Comparison of ENCODE assay signal across 8 mouse cellular contexts in the genomic region with DNA sequence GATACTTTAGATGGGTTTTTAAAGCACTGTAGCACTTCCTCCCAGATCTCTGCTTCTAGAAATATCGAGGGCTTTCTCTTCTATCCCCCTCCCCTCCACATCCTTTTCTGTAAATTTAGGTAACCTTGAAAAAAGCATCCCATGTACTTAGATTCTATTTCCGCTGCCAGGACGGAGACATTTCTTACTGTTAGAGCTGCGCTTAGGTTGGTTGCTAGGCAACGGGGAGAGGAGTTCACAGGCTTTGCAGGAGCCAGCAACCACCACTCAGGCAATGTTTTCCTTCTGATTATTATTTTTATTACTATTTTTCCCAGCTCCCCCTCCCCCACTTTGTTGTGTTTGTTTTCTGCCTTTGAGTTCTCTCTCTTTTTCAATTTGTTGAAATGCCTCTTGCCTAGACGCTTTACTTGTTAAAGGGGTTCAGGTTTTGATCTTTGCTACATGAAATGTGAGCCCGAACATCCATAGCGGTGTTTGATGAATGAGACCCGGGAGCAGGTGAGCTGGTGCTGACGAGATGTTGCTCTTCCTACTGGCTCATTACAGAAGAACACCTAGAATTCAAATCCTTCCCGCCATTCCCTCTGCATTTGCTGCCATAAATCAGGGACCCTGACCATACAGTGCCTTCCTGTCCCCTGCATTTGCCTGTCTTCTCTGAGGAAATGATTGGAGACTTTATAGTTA.
DNase-seq lines count a peak whose midpoint lies in the region; ATAC-seq and TF ChIP-seq lines count a peak whose summit lies in the region.

No protein-coding gene starts in this region.

- H3K4me1 ChIP-seq in limb, embryonic 14.5 days (ENCODE audit: control insufficient read depth, insufficient read depth, low read length) = peaks cover 4% of the 10 kb centered on the region
- H3K4me1 ChIP-seq in heart, embryonic 12.5 days (replicated peaks) = peaks cover 13% of the 10 kb centered on the region; the same call in 1 of the 2 replicates
- H3K4me1 ChIP-seq in thymus, adult 2 months (replicated peaks; ENCODE audit: control insufficient read depth, insufficient read depth, low read length) = no peaks in the 10 kb centered on the region

- no peaks in the 10 kb centered on the region for H3K9me3 ChIP-seq in limb, embryonic 14.5 days (ENCODE audit: control insufficient read depth, low read length)
- no peaks in the 10 kb centered on the region for H3K9me3 ChIP-seq in heart, embryonic 12.5 days (replicated peaks)

- no peak overlapping the region for H3K4me3 ChIP-seq in limb, embryonic 14.5 days (replicated peaks; ENCODE audit: low read length)
- H3K4me3 ChIP-seq in heart, embryonic 12.5 days = no peak overlapping the region
- H3K4me3 ChIP-seq in thymus, adult 2 months (ENCODE audit: control insufficient read depth, insufficient read depth, low read length) = no peak overlapping the region

- no peak for DNase-seq in frontal cortex, postnatal 14 days (ENCODE audit: low spot score in 2 of 2)
- peak; percentile 27 for DNase-seq in Muller cell, postnatal 12 days (ENCODE audit: inconsistent ontology term)
- DNase-seq in frontal cortex, postnatal 10 days (ENCODE audit: low spot score in 2 of 2) = peak; percentile 31 to 40
- DNase-seq in limb, embryonic 14.5 days (ENCODE audit: low spot score) = peak; percentile 82
- DNase-seq in gastrocnemius, adult 8-10 months (ENCODE audit: low spot score in 2 of 2) = no peak
- no peak for DNase-seq in thymus, adult 2 months

- no peak overlapping the region for H3K4me2 ChIP-seq in limb, embryonic 14.5 days (replicated peaks; ENCODE audit: low read depth, low read length, severe bottlenecking)
- no peak overlapping the region for H3K4me2 ChIP-seq in heart, embryonic 12.5 days

- TF ChIP-seq POLR2A in limb, embryonic 14.5 days (IDR thresholded peaks at IDR 0.05; ENCODE audit: borderline replicate concordance, extremely low read depth, insufficient read depth, insufficient read length) = no peak
- TF ChIP-seq POLR2A in thymus, adult 2 months (IDR thresholded peaks at IDR 0.05; ENCODE audit: control insufficient read depth, extremely low read depth, insufficient read depth, low read length, poor library complexity) = no peak

- H3K27ac ChIP-seq in limb, embryonic 14.5 days (replicated peaks; ENCODE audit: low read depth, low read length) = no peak overlapping the region
- H3K27ac ChIP-seq in heart, embryonic 12.5 days (ENCODE audit: poor library complexity, severe bottlenecking) = no peak overlapping the region
- H3K27ac ChIP-seq in thymus, adult 2 months (ENCODE audit: control insufficient read depth, insufficient read depth, low read length) = no peak overlapping the region

- H3K9ac ChIP-seq in limb, embryonic 14.5 days (ENCODE audit: low read depth, low read length, severe bottlenecking) = no peak overlapping the region
- no peak overlapping the region for H3K9ac ChIP-seq in heart, embryonic 12.5 days

- 35% methylated on average over 11 of the region's 11 CpGs for WGBS in limb, embryonic 14.5 days
- WGBS in heart, embryonic 12.5 days = 59% methylated on average over 11 of the region's 11 CpGs
- WGBS in thymus, adult 2 months = 67% methylated on average over 11 of the region's 11 CpGs

- TF ChIP-seq CTCF in thymus, adult 2 months (IDR thresholded peaks at IDR 0.05; ENCODE audit: borderline replicate concordance, control insufficient read depth, extremely low read depth, insufficient read depth, low read length, poor library complexity) = no peak

- no peaks in the 10 kb centered on the region for H3K36me3 ChIP-seq in limb, embryonic 14.5 days (ENCODE audit: control insufficient read depth, insufficient read depth, low read length)
- H3K36me3 ChIP-seq in heart, embryonic 12.5 days = no peaks in the 10 kb centered on the region
- no peaks in the 10 kb centered on the region for H3K36me3 ChIP-seq in thymus, adult 2 months (ENCODE audit: control insufficient read depth, insufficient read depth, low read length)

- peak; percentile 87 for ATAC-seq in frontal cortex, adult (ENCODE audit: low TSS enrichment)
- ATAC-seq in limb, embryonic 14.5 days (ENCODE audit: low FRiP score, low read depth) = no peak
- no peak for ATAC-seq in heart, embryonic 12.5 days (ENCODE audit: insufficient number of reproducible peaks, low FRiP score)

- H3K27me3 ChIP-seq in limb, embryonic 14.5 days (ENCODE audit: control insufficient read depth, insufficient read depth, low read length) = no peaks in the 10 kb centered on the region
- H3K27me3 ChIP-seq in heart, embryonic 12.5 days (replicated peaks) = no peaks in the 10 kb centered on the region
- no peaks in the 10 kb centered on the region for H3K27me3 ChIP-seq in thymus, adult 2 months (ENCODE audit: control insufficient read depth, insufficient read depth, low read length)

Comparison
In these comparisons a context has a peak if more than half of its experiments do, and no peak if none do; other contexts are left out.
1. DNase-seq: peak in Muller cell, postnatal 12 days (single experiment), frontal cortex, postnatal 10 days (2 of 2) and limb, embryonic 14.5 days (single experiment); none in frontal cortex, postnatal 14 days (0 of 2), gastrocnemius, adult 8-10 months (0 of 2) and thymus, adult 2 months (single experiment).